Mouse (Mus musculus): ENCODE data around the gene Ptar1.
A peak's percentile ranks its signal among the peaks of the same experiment; 100 is the strongest.
"Not testable (repeated sequence)": the region's sequence is repeated elsewhere in the genome, so short reads cannot be mapped to it uniquely, and the experiment has no call there.

Gene Ptar1

GRCm38 (mm10) chr19:23687296-23688021 is at the start of gene Ptar1:
Gene Ptar1, plus strand, starts transcription at chr19:23687429.
- DNase-seq (ENCODE audit: low spot score): peak; percentile 92

- DNase-seq (ENCODE audit: low spot score): no peak
Observed at GRCm38 (mm10) chr19:23643819-23644218, 43.4 kb upstream of the Ptar1 start.

GRCm38 (mm10) chr19:23645347-23645746 is 41.9 kb upstream of the Ptar1 start:
- no peak for DNase-seq (ENCODE audit: low spot score)

- DNase-seq (ENCODE audit: low spot score): no peak
Observed at GRCm38 (mm10) chr19:23647308-23647707, 39.9 kb upstream of the Ptar1 start.

GRCm38 (mm10) chr19:23652644-23653043 is 34.6 kb upstream of the Ptar1 start, which contains the start of gene 1700028P14Rik:
Gene 1700028P14Rik, minus strand, starts transcription at chr19:23652812.
- no peak for DNase-seq (ENCODE audit: low spot score)

- no peak for DNase-seq (ENCODE audit: low spot score)
Observed at GRCm38 (mm10) chr19:23653154-23653553, 34.1 kb upstream of the Ptar1 start.

GRCm38 (mm10) chr19:23657261-23657932 is 29.8 kb upstream of the Ptar1 start:
- DNase-seq (ENCODE audit: low spot score): no peak

- no peak for DNase-seq (ENCODE audit: low spot score)
Observed at GRCm38 (mm10) chr19:23658350-23658749, 28.9 kb upstream of the Ptar1 start.

- no peak for DNase-seq (ENCODE audit: low spot score)
Observed at GRCm38 (mm10) chr19:23664083-23664482, 23.1 kb upstream of the Ptar1 start.

- no peak for DNase-seq (ENCODE audit: low spot score)
Observed at GRCm38 (mm10) chr19:23668142-23668655, 19.0 kb upstream of the Ptar1 start.

- no peak for DNase-seq (ENCODE audit: low spot score)
Observed at GRCm38 (mm10) chr19:23673021-23673420, 14.2 kb upstream of the Ptar1 start.

GRCm38 (mm10) chr19:23675656-23676055 is 11.6 kb upstream of the Ptar1 start:
- not testable (repeated sequence) for DNase-seq (ENCODE audit: low spot score)

GRCm38 (mm10) chr19:23686962-23687295 is 300 bp upstream of the Ptar1 start:
- no peak for DNase-seq (ENCODE audit: low spot score)

- no peak for DNase-seq (ENCODE audit: low spot score)
Observed at GRCm38 (mm10) chr19:23688421-23688946, 1.3 kb downstream of the Ptar1 start.

- DNase-seq (ENCODE audit: low spot score): no peak
Observed at GRCm38 (mm10) chr19:23694344-23694743, 7.1 kb downstream of the Ptar1 start.

GRCm38 (mm10) chr19:23697861-23698260 is 10.6 kb downstream of the Ptar1 start:
- no peak for DNase-seq (ENCODE audit: low spot score)

- no peak for DNase-seq (ENCODE audit: low spot score)
Observed at GRCm38 (mm10) chr19:23698366-23698765, 11.1 kb downstream of the Ptar1 start.

- DNase-seq (ENCODE audit: low spot score): no peak
Observed at GRCm38 (mm10) chr19:23699131-23699530, 11.9 kb downstream of the Ptar1 start.

- DNase-seq (ENCODE audit: low spot score): no peak
Observed at GRCm38 (mm10) chr19:23702896-23703295, 15.7 kb downstream of the Ptar1 start.

GRCm38 (mm10) chr19:23705383-23705782 is 18.2 kb downstream of the Ptar1 start:
- DNase-seq (ENCODE audit: low spot score): no peak

- DNase-seq (ENCODE audit: low spot score): no peak
Observed at GRCm38 (mm10) chr19:23746506-23746905, 59.3 kb downstream of the Ptar1 start.

- DNase-seq (ENCODE audit: low spot score): no peak
Observed at GRCm38 (mm10) chr19:23757011-23757410, 69.8 kb downstream of the Ptar1 start.

GRCm38 (mm10) chr19:23757961-23758553 is 70.8 kb downstream of the Ptar1 start:
- peak; percentile 91 for DNase-seq (ENCODE audit: low spot score)

All from ovary, postnatal 10 days (tissue).